Mouse (Mus musculus): Measurements from ENCODE around the gene Tmub2. TPM values are rescaled to one million over a fixed set of nuclear protein-coding genes. Genes with fewer than 3 reads are reported as not detected.

Tmub2 gene
- polyA plus RNA-seq, 1 experiment from 2014 or later: 83.3 TPM

GRCm38 (mm10) chr11:102336191-102336590 lies 51.5 kb downstream of the Tmub2 start:
- Histone ChIP-seq H3K4me3 (no peak overlapping the region), H3K27ac (replicated peaks) (no peak overlapping the region), H3K4me2 (no peak overlapping the region), H3K4me1 (replicated peaks) (0 out of 2 replicates have a peak, but pooled peaks cover 3% of the 10 kb centered on the region), H3K9ac (no peak overlapping the region), H3K9me3 (no peaks in the 10 kb centered on the region), H3K36me3 (no peaks in the 10 kb centered on the region), H3K27me3 (no peaks in the 10 kb centered on the region)
- 83% methylated on average over 1 of the region's 1 CpGs for WGBS
- ATAC-seq (ENCODE audit: low FRiP score, low read depth): no peak

DNA sequence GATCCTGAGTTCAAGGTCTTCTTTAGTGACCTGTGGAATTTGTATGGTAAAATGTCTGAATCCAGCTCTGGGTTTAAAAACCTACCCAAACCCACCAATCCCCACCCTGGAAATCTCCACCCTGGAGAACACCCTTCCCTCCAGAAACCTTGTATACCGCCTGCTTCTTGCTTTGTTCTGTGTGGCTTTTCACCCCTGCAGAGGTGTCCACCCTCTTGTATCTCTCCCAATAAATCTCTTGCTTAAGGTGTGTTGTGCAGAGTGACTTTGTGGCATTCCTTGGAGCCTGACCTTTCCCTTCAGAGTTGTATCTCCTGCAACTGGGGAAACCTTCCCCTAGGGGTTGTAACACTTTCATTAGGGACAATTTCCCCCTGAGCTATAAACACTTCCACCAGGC lies 53.2 kb downstream of the Tmub2 start:
- Histone ChIP-seq H3K27ac (replicated peaks) (no peak overlapping the region), H3K9ac (no peak overlapping the region), H3K4me3 (no peak overlapping the region), H3K27me3 (no peaks in the 10 kb centered on the region), H3K36me3 (no peaks in the 10 kb centered on the region), H3K4me1 (replicated peaks) (0 out of 2 replicates have a peak, but pooled peaks cover 3% of the 10 kb centered on the region), H3K9me3 (no peaks in the 10 kb centered on the region), H3K4me2 (no peak overlapping the region)
- ATAC-seq (ENCODE audit: low FRiP score, low read depth): no peak
- WGBS: 82% methylated on average over 1 of the region's 1 CpGs

- 41% methylated on average over 3 of the region's 3 CpGs for WGBS
- no peaks in the 10 kb centered on the region for H3K36me3 ChIP-seq
- ATAC-seq (ENCODE audit: low FRiP score, low read depth): no peak
Observed at GRCm38 (mm10) chr11:102338561-102338960, 53.8 kb downstream of the Tmub2 start.

More at GRCm38 (mm10) chr11:102338561-102338960, 53.8 kb downstream of the Tmub2 start:
- Histone ChIP-seq H3K4me1 (replicated peaks) (0 out of 2 replicates have a peak, but pooled peaks cover 3% of the 10 kb centered on the region), H3K9me3 (no peaks in the 10 kb centered on the region), H3K9ac (no peak overlapping the region), H3K4me3 (no peak overlapping the region), H3K27ac (replicated peaks) (no peak overlapping the region), H3K4me2 (no peak overlapping the region), H3K27me3 (no peaks in the 10 kb centered on the region)

Other genes with a start within 250 kb of the Tmub2 start
- gene Cd300lg, start 243.4 kb upstream of the Tmub2 start, polyA plus RNA-seq (2015; fragmentation: Nextera tagmentation; extraction: Ambion mirVana): 0.30 and 0.43 TPM in 2 replicates
- gene Mpp2, start 196.4 kb upstream of the Tmub2 start, polyA plus RNA-seq (2015; fragmentation: Nextera tagmentation; extraction: Ambion mirVana): 30.5 and 34.6 TPM in 2 replicates
- gene Ppy, start 183.6 kb upstream of the Tmub2 start, polyA plus RNA-seq (2015; fragmentation: Nextera tagmentation; extraction: Ambion mirVana): not detected in 2 replicates
- 3.7 and 5.2 TPM in 2 replicates for gene Pyy, start 177.1 kb upstream of the Tmub2 start, polyA plus RNA-seq (2015; fragmentation: Nextera tagmentation; extraction: Ambion mirVana)
- not detected in 2 replicates for gene Nags, start 139.4 kb upstream of the Tmub2 start, polyA plus RNA-seq (2015; fragmentation: Nextera tagmentation; extraction: Ambion mirVana)
- 41.8 and 44.1 TPM in 2 replicates for gene Tmem101, start 128.5 kb upstream of the Tmub2 start, polyA plus RNA-seq (2015; fragmentation: Nextera tagmentation; extraction: Ambion mirVana)
- gene Lsm12, start 99.6 kb upstream of the Tmub2 start, polyA plus RNA-seq (2015; fragmentation: Nextera tagmentation; extraction: Ambion mirVana): 102 and 121 TPM in 2 replicates
- gene G6pc3, start 95.3 kb upstream of the Tmub2 start, polyA plus RNA-seq (2015; fragmentation: Nextera tagmentation; extraction: Ambion mirVana): 40.4 and 41.2 TPM in 2 replicates
- 82.7 and 84.9 TPM in 2 replicates for gene Hdac5, start 54.8 kb upstream of the Tmub2 start, polyA plus RNA-seq (2015; fragmentation: Nextera tagmentation; extraction: Ambion mirVana)
- gene BC030867, start 36.0 kb upstream of the Tmub2 start, polyA plus RNA-seq (2015; fragmentation: Nextera tagmentation; extraction: Ambion mirVana): 3.3 and 3.4 TPM in 2 replicates
- gene Asb16, start 16.2 kb upstream of the Tmub2 start, polyA plus RNA-seq (2015; fragmentation: Nextera tagmentation; extraction: Ambion mirVana): 0.10 and 0.13 TPM in 2 replicates
- gene Atxn7l3, start 11.7 kb downstream of the Tmub2 start, polyA plus RNA-seq (2015; fragmentation: Nextera tagmentation; extraction: Ambion mirVana): 30.2 and 31.4 TPM in 2 replicates
- gene Ubtf, start 34.8 kb downstream of the Tmub2 start, polyA plus RNA-seq (2015; fragmentation: Nextera tagmentation; extraction: Ambion mirVana): 77.7 and 85.0 TPM in 2 replicates
- gene Slc4a1, start 81.3 kb downstream of the Tmub2 start, polyA plus RNA-seq (2015; fragmentation: Nextera tagmentation; extraction: Ambion mirVana): 2.4 and 3.4 TPM in 2 replicates
- gene Rundc3a, start 108.5 kb downstream of the Tmub2 start, polyA plus RNA-seq (2015; fragmentation: Nextera tagmentation; extraction: Ambion mirVana): 135 and 149 TPM in 2 replicates
- gene Slc25a39, start 123.0 kb downstream of the Tmub2 start, polyA plus RNA-seq (2015; fragmentation: Nextera tagmentation; extraction: Ambion mirVana): 167 and 168 TPM in 2 replicates
- 85.7 and 85.9 TPM in 2 replicates for gene Grn, start 145.4 kb downstream of the Tmub2 start, polyA plus RNA-seq (2015; fragmentation: Nextera tagmentation; extraction: Ambion mirVana)
- gene Fam171a2, start 162.8 kb downstream of the Tmub2 start, polyA plus RNA-seq (2015; fragmentation: Nextera tagmentation; extraction: Ambion mirVana): 29.3 and 30.7 TPM in 2 replicates
- 9.5 and 10.1 TPM in 2 replicates for gene Itga2b, start 185.2 kb downstream of the Tmub2 start, polyA plus RNA-seq (2015; fragmentation: Nextera tagmentation; extraction: Ambion mirVana)

Measured in hindbrain, embryonic 15.5 days (tissue).